Mouse (Mus musculus) neural tube, embryonic 13.5 days (tissue): ENCODE measurements around the gene Zfp354a. TPM values are rescaled to one million over a fixed set of nuclear protein-coding genes. Genes with fewer than 3 reads are reported as not detected.

ENCODE experiments used
- ATAC-seq: fragments of 200-750 bp; cut with Nextera tagmentation; 2 replicates; pipeline ENCODE4 v1.8.0; 2017; ENCODE audit warnings: low read depth, mild to moderate bottlenecking, moderate TSS enrichment, moderate library complexity
- H3K27ac ChIP-seq: fragments of 300-500 bp; sonication (generic); replicated peaks from 2 replicates; pipeline ENCODE4 v1.5.1; 2015; ENCODE audit warnings: moderate library complexity, mild to moderate bottlenecking, inconsistent platforms
- H3K27me3 ChIP-seq: fragments of 300-500 bp; sonication (generic); 2 replicates; pipeline ENCODE4 v1.6.1; 2015; ENCODE audit warnings: mild to moderate bottlenecking, inconsistent platforms
- H3K36me3 ChIP-seq: fragments of 300-500 bp; sonication (generic); 2 replicates; pipeline ENCODE4 v1.6.1; 2015; ENCODE audit warnings: mild to moderate bottlenecking, inconsistent platforms
- H3K4me1 ChIP-seq: fragments of 300-500 bp; sonication (generic); replicated peaks from 2 replicates; pipeline ENCODE4 v1.6.1; 2015; ENCODE audit warnings: inconsistent platforms
- H3K4me2 ChIP-seq: fragments of 300-500 bp; sonication (generic); 2 replicates; pipeline ENCODE4 v1.6.1; 2015; ENCODE audit warnings: inconsistent platforms, mild to moderate bottlenecking, moderate library complexity
- H3K4me3 ChIP-seq: fragments of 300-500 bp; sonication (generic); 2 replicates; pipeline ENCODE4 v1.5.1; 2015; ENCODE audit warnings: mild to moderate bottlenecking, inconsistent platforms
- H3K9ac ChIP-seq: fragments of 300-500 bp; sonication (generic); 2 replicates; pipeline ENCODE4 v1.6.1; 2015; ENCODE audit warnings: moderate library complexity, mild to moderate bottlenecking, inconsistent platforms
- H3K9me3 ChIP-seq: fragments of 300-500 bp; sonication (generic); 2 replicates; pipeline ENCODE4 v1.6.1; 2016; ENCODE audit warnings: inconsistent platforms
- WGBS: fragments of 180-500 bp; shearing (Covaris S2); methylation state at CpG from one replicate; pipeline ENCODE4 v1.1.7; 2015; 5-methylcytosine and 5-hydroxymethylcytosine counted together
- polyA plus RNA-seq: library from polyadenylated mRNA; unstranded; fragments of >200 nt; fragmentation: Nextera tagmentation; extraction: Ambion mirVana; gene quantifications from 2 replicates; pipeline ENCODE4 v1.2.1, GENCODE M21; 2015

The Zfp354a gene
- polyA plus RNA-seq, 1 experiment from 2014 or later = 10.8 TPM

- no peak for ATAC-seq
- Histone ChIP-seq H3K4me2 (no peak overlapping the region), H3K27ac (no peak overlapping the region), H3K9ac (no peak overlapping the region), H3K4me3 (no peak overlapping the region), H3K9me3 (no peaks in the 10 kb centered on the region), H3K36me3 (no peaks in the 10 kb centered on the region), H3K4me1 (no peaks in the 10 kb centered on the region), H3K27me3 (no peaks in the 10 kb centered on the region)
- WGBS = 50% methylated on average over 3 of the region's 3 CpGs
Measured at GRCm38 (mm10) chr11:51053230-51053629, 5.8 kb upstream of the Zfp354a start.

GRCm38 (mm10) chr11:51059640-51060039, 583 bp downstream of the Zfp354a start:
- WGBS = 13% methylated on average over 14 of the region's 14 CpGs
- H3K27me3 ChIP-seq = no peaks in the 10 kb centered on the region
- peaks cover 18% of the 10 kb centered on the region for H3K4me1 ChIP-seq
- peak overlapping the region; percentile 61 for H3K4me3 ChIP-seq
- peak overlapping the region; percentile 30; the same call in 1 of the 2 replicates for H3K27ac ChIP-seq
- peak; percentile 63 for ATAC-seq
- peak overlapping the region; percentile 87 for H3K9ac ChIP-seq
- peaks cover 33% of the 10 kb centered on the region for H3K36me3 ChIP-seq
- peak overlapping the region; percentile 92 for H3K4me2 ChIP-seq
- H3K9me3 ChIP-seq = no peaks in the 10 kb centered on the region

- no peak overlapping the region for H3K4me2 ChIP-seq
- ATAC-seq = no peak
- WGBS = 92% methylated on average over 6 of the region's 6 CpGs
- H3K27ac ChIP-seq = no peak overlapping the region
- no peaks in the 10 kb centered on the region for H3K27me3 ChIP-seq
- H3K36me3 ChIP-seq = peaks cover 46% of the 10 kb centered on the region
- H3K9ac ChIP-seq = no peak overlapping the region
- H3K4me3 ChIP-seq = no peak overlapping the region
- H3K9me3 ChIP-seq = no peaks in the 10 kb centered on the region
- H3K4me1 ChIP-seq = peaks cover 18% of the 10 kb centered on the region
Measured at GRCm38 (mm10) chr11:51060981-51061380, 1.9 kb downstream of the Zfp354a start.

- WGBS = 93% methylated on average over 7 of the region's 7 CpGs
- Histone ChIP-seq H3K9ac (no peak overlapping the region), H3K4me2 (no peak overlapping the region), H3K4me3 (no peak overlapping the region), H3K36me3 (peaks cover 68% of the 10 kb centered on the region), H3K27ac (no peak overlapping the region), H3K9me3 (no peaks in the 10 kb centered on the region), H3K27me3 (no peaks in the 10 kb centered on the region), H3K4me1 (peaks cover 18% of the 10 kb centered on the region)
- ATAC-seq = no peak
Measured at GRCm38 (mm10) chr11:51063276-51063675, 4.2 kb downstream of the Zfp354a start.

GRCm38 (mm10) chr11:51063841-51064240, 4.8 kb downstream of the Zfp354a start:
- Histone ChIP-seq H3K27ac (no peak overlapping the region), H3K4me1 (peaks cover 18% of the 10 kb centered on the region), H3K36me3 (peaks cover 74% of the 10 kb centered on the region), H3K4me3 (no peak overlapping the region), H3K9ac (no peak overlapping the region), H3K4me2 (no peak overlapping the region), H3K9me3 (no peaks in the 10 kb centered on the region), H3K27me3 (no peaks in the 10 kb centered on the region)
- 97% methylated on average over 8 of the region's 8 CpGs for WGBS
- ATAC-seq = no peak

- Histone ChIP-seq H3K4me3 (no peak overlapping the region), H3K27ac (no peak overlapping the region), H3K27me3 (no peaks in the 10 kb centered on the region), H3K9ac (no peak overlapping the region), H3K4me1 (no peaks in the 10 kb centered on the region), H3K36me3 (no peaks in the 10 kb centered on the region), H3K9me3 (no peaks in the 10 kb centered on the region), H3K4me2 (no peak overlapping the region)
- WGBS = 53% methylated on average over 7 of the region's 7 CpGs
- ATAC-seq = no peak
Measured at GRCm38 (mm10) chr11:51084527-51084926, 25.5 kb downstream of the Zfp354a start.

- 68% methylated on average over 13 of the region's 13 CpGs for WGBS
Measured at GRCm38 (mm10) chr11:51085269-51085668, 26.2 kb downstream of the Zfp354a start.

GRCm38 (mm10) chr11:51107261-51107660, 48.2 kb downstream of the Zfp354a start:
- WGBS = 82% methylated on average over 2 of the region's 2 CpGs
- Histone ChIP-seq H3K36me3 (no peaks in the 10 kb centered on the region), H3K9me3 (peaks cover 6% of the 10 kb centered on the region), H3K27ac (no peak overlapping the region), H3K9ac (no peak overlapping the region), H3K4me3 (no peak overlapping the region), H3K4me2 (no peak overlapping the region), H3K4me1 (no peaks in the 10 kb centered on the region), H3K27me3 (no peaks in the 10 kb centered on the region)
- ATAC-seq = no peak

More at GRCm38 (mm10) chr11:51085269-51085668, 26.2 kb downstream of the Zfp354a start:
- Histone ChIP-seq H3K9me3 (no peaks in the 10 kb centered on the region), H3K4me1 (no peaks in the 10 kb centered on the region), H3K27me3 (no peaks in the 10 kb centered on the region), H3K36me3 (no peaks in the 10 kb centered on the region), H3K9ac (no peak overlapping the region), H3K27ac (no peak overlapping the region), H3K4me3 (no peak overlapping the region), H3K4me2 (no peak overlapping the region)
- no peak for ATAC-seq

- no peak overlapping the region for H3K27ac ChIP-seq
- no peaks in the 10 kb centered on the region for H3K36me3 ChIP-seq
- WGBS = 79% methylated on average over 3 of the region's 3 CpGs
- H3K4me1 ChIP-seq = no peaks in the 10 kb centered on the region
- ATAC-seq = no peak
- H3K4me3 ChIP-seq = no peak overlapping the region
- H3K9ac ChIP-seq = no peak overlapping the region
- no peak overlapping the region for H3K4me2 ChIP-seq
- peaks cover 6% of the 10 kb centered on the region; the same call in 1 of the 2 replicates for H3K9me3 ChIP-seq
- no peaks in the 10 kb centered on the region for H3K27me3 ChIP-seq
Measured at GRCm38 (mm10) chr11:51110621-51111020, 51.6 kb downstream of the Zfp354a start.

Other genes with a start within 250 kb of the Zfp354a start
- gene Zfp354c, start 231.5 kb upstream of the Zfp354a start, polyA plus RNA-seq = 53.0 and 55.6 TPM in 2 replicates
- 0.99 and 1.5 TPM in 2 replicates for gene Zfp879, start 217.7 kb upstream of the Zfp354a start, polyA plus RNA-seq
- not detected in 2 replicates for gene Grm6, start 208.6 kb upstream of the Zfp354a start, polyA plus RNA-seq
- gene Zfp454, start 171.6 kb upstream of the Zfp354a start, polyA plus RNA-seq = 11.7 and 14.1 TPM in 2 replicates
- 38.6 and 43.2 TPM in 2 replicates for gene Zfp2, start 143.1 kb upstream of the Zfp354a start, polyA plus RNA-seq
- 3.2 and 4.1 TPM in 2 replicates for gene Zfp354b, start 127.6 kb upstream of the Zfp354a start, polyA plus RNA-seq
- not detected in 2 replicates for gene 4933414I15Rik, start 115.5 kb upstream of the Zfp354a start, polyA plus RNA-seq
- gene Prop1, start 105.5 kb upstream of the Zfp354a start, polyA plus RNA-seq = not detected in 2 replicates
- not detected in 2 replicates for gene Olfr1378, start 92.7 kb upstream of the Zfp354a start, polyA plus RNA-seq
- not detected in 2 replicates for gene Olfr1377, start 77.3 kb upstream of the Zfp354a start, polyA plus RNA-seq
- not detected in 2 replicates for gene Olfr51, start 55.7 kb upstream of the Zfp354a start, polyA plus RNA-seq
- gene Olfr54, start 45.0 kb upstream of the Zfp354a start, polyA plus RNA-seq = not detected in 2 replicates
- not detected in 2 replicates for gene Olfr1375, start 11.1 kb upstream of the Zfp354a start, polyA plus RNA-seq
- gene Gm12569, start 161.2 kb downstream of the Zfp354a start, polyA plus RNA-seq = not detected in 2 replicates
- 133 and 154 TPM in 2 replicates for gene Clk4, start 202.5 kb downstream of the Zfp354a start, polyA plus RNA-seq
- gene BC049762, start 203.8 kb downstream of the Zfp354a start, polyA plus RNA-seq = 0.34 TPM in 1 of 2 replicates, not detected in the other
- 7.9 and 8.0 TPM in 2 replicates for gene Col23a1, start 230.7 kb downstream of the Zfp354a start, polyA plus RNA-seq